Mouse (Mus musculus) stomach, postnatal 0 days (tissue): ENCODE results near the gene Slc6a9. TPM values are rescaled to one million over a fixed set of nuclear protein-coding genes. Genes with fewer than 3 reads are reported as not detected.

ENCODE experiments used
- ATAC-seq: fragments of 200-750 bp; cut with Nextera tagmentation; 2 replicates; pipeline ENCODE4 v1.8.0; 2017; ENCODE audit not compliant: low FRiP score, low TSS enrichment
- DNase-seq: peaks from one replicate; pipeline ENCODE4 v3.0.0-alpha.2; 2016; ENCODE audit warnings: low spot score
- H3K27ac ChIP-seq: fragments of 300-500 bp; sonication (generic); replicated peaks from 2 replicates; pipeline ENCODE4 v1.5.1; 2014; ENCODE audit warnings: mild to moderate bottlenecking, control low read depth
- H3K27me3 ChIP-seq: fragments of 300-500 bp; sonication (generic); 2 replicates; pipeline ENCODE4 v1.6.1; 2014; ENCODE audit warnings: low read length; ENCODE audit not compliant: control insufficient read depth, insufficient read depth
- H3K36me3 ChIP-seq: fragments of 300-500 bp; sonication (generic); 2 replicates; pipeline ENCODE4 v1.6.1; 2014; ENCODE audit warnings: low read length, mixed read lengths; ENCODE audit not compliant: control insufficient read depth, insufficient read depth
- H3K4me1 ChIP-seq: fragments of 300-500 bp; sonication (generic); replicated peaks from 2 replicates; pipeline ENCODE4 v1.6.1; 2014; ENCODE audit warnings: antibody characterized with exemption; ENCODE audit not compliant: control insufficient read depth, insufficient read depth
- H3K4me2 ChIP-seq: fragments of 300-500 bp; sonication (generic); replicated peaks from 2 replicates; pipeline ENCODE4 v1.6.1; 2014; ENCODE audit warnings: low read depth, mild to moderate bottlenecking, control low read depth, moderate library complexity
- H3K4me3 ChIP-seq: fragments of 300-500 bp; sonication (generic); 2 replicates; pipeline ENCODE4 v1.5.1; 2014; ENCODE audit warnings: low read depth, low read length, control low read depth
- H3K9ac ChIP-seq: fragments of 300-500 bp; sonication (generic); 2 replicates; pipeline ENCODE4 v1.6.1; 2014; ENCODE audit warnings: mild to moderate bottlenecking, low read length, control low read depth, mixed read lengths
- H3K9me3 ChIP-seq: fragments of 300-500 bp; sonication (generic); 2 replicates; pipeline ENCODE4 v1.6.1; 2016; ENCODE audit warnings: low read length; ENCODE audit not compliant: control insufficient read depth
- CTCF ChIP-seq: IDR thresholded peaks from 2 replicates; pipeline ENCODE4 v1.5.1; 2016; ENCODE audit warnings: antibody characterized with exemption, low read depth, mild to moderate bottlenecking, moderate library complexity
- EP300 ChIP-seq: optimal IDR thresholded peaks from 2 replicates; pipeline ENCODE3; 2016; ENCODE audit warnings: antibody characterized with exemption
- whole genome bisulfite sequencing: fragments of 180-500 bp; shearing (Covaris S2); extraction: QIAGEN DNeasy Blood & Tissue Kit; methylation state at CpG from one replicate; pipeline ENCODE4 v1.1.7; 2014; 5-methylcytosine and 5-hydroxymethylcytosine counted together
- polyA plus RNA-seq: library from polyadenylated mRNA; unstranded; fragments of >200 nt; fragmentation: Nextera tagmentation; extraction: Ambion mirVana; gene quantifications from 2 replicates; pipeline ENCODE4 v1.2.1, GENCODE M21; 2015

Gene Slc6a9
- polyA plus RNA-seq, 1 experiment from 2014 or later = 20.6 TPM

GRCm38 (mm10) chr4:117858794-117859193, 24.5 kb downstream of the Slc6a9 start:
- TF ChIP-seq CTCF = peak; percentile 81
- TF ChIP-seq EP300 = no peak
- Histone ChIP-seq H3K4me2 (no peak overlapping the region), H3K9me3 (no peaks in the 10 kb centered on the region), H3K9ac (no peak overlapping the region), H3K4me1 (no peaks in the 10 kb centered on the region), H3K36me3 (peaks cover 3% of the 10 kb centered on the region; the same call in 1 of the 2 replicates), H3K27me3 (no peaks in the 10 kb centered on the region), H3K4me3 (no peak overlapping the region), H3K27ac (no peak overlapping the region)
- ATAC-seq = peak; percentile 52
- WGBS = 82% methylated on average over 3 of the region's 3 CpGs
- peak; percentile 84 for DNase-seq

GRCm38 (mm10) chr4:117860570-117860969, 26.3 kb downstream of the Slc6a9 start:
- H3K27me3 ChIP-seq = no peaks in the 10 kb centered on the region
- TF ChIP-seq EP300 (no peak), CTCF (no peak)
- DNase-seq (no peak), ATAC-seq (no peak)
- peaks cover 5% of the 10 kb centered on the region; the same call in 1 of the 2 replicates for H3K36me3 ChIP-seq
- H3K27ac ChIP-seq = no peak overlapping the region
- no peaks in the 10 kb centered on the region for H3K4me1 ChIP-seq
- H3K9ac ChIP-seq = no peak overlapping the region
- H3K4me3 ChIP-seq = no peak overlapping the region
- WGBS = 76% methylated on average over 9 of the region's 9 CpGs
- H3K4me2 ChIP-seq = no peak overlapping the region
- no peaks in the 10 kb centered on the region for H3K9me3 ChIP-seq

DNA sequence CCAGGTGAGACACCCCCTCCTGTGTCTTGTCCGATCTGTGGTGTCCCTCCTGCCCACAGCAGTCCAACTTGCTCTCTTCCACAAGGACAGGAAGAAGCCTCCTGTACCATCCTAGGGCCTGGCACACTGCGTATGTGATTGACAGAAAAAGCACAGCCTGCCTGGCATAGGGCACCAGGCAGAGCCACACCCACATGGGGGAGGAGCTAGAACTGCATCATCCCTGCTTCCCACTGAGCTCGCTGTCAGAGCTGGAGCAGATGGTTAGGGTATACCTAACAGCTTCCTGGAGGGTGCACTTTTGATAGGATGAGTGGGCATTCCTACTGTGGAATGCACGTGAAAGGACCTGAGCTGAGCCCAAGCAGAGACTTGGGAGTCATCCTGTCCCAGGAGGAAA, 28.5 kb downstream of the Slc6a9 start:
- H3K4me1 ChIP-seq = no peaks in the 10 kb centered on the region
- DNase-seq (peak; percentile 43), ATAC-seq (peak; percentile 22; the same call in 1 of the 2 replicates)
- H3K9ac ChIP-seq = no peak overlapping the region; the same call in 1 of the 2 replicates
- no peaks in the 10 kb centered on the region for H3K27me3 ChIP-seq
- no peak overlapping the region for H3K4me3 ChIP-seq
- H3K4me2 ChIP-seq = no peak overlapping the region
- TF ChIP-seq CTCF (no peak), EP300 (no peak)
- peaks cover 2% of the 10 kb centered on the region; the same call in 1 of the 2 replicates for H3K36me3 ChIP-seq
- WGBS = 57% methylated on average over 4 of the region's 4 CpGs
- no peaks in the 10 kb centered on the region for H3K9me3 ChIP-seq
- H3K27ac ChIP-seq = no peak overlapping the region

- no peaks in the 10 kb centered on the region for H3K4me1 ChIP-seq
- no peak overlapping the region for H3K9ac ChIP-seq
- no peak overlapping the region for H3K27ac ChIP-seq
- H3K4me3 ChIP-seq = no peak overlapping the region
- TF ChIP-seq EP300 (no peak), CTCF (no peak)
- 36% methylated on average over 9 of the region's 9 CpGs for WGBS
- no peaks in the 10 kb centered on the region for H3K27me3 ChIP-seq
- peaks cover 2% of the 10 kb centered on the region; the same call in 1 of the 2 replicates for H3K36me3 ChIP-seq
- no peaks in the 10 kb centered on the region for H3K9me3 ChIP-seq
- DNase-seq (peak; percentile 81), ATAC-seq (peak; percentile 39)
- H3K4me2 ChIP-seq = no peak overlapping the region
Observed at GRCm38 (mm10) chr4:117866083-117866482, 31.8 kb downstream of the Slc6a9 start.

DNA sequence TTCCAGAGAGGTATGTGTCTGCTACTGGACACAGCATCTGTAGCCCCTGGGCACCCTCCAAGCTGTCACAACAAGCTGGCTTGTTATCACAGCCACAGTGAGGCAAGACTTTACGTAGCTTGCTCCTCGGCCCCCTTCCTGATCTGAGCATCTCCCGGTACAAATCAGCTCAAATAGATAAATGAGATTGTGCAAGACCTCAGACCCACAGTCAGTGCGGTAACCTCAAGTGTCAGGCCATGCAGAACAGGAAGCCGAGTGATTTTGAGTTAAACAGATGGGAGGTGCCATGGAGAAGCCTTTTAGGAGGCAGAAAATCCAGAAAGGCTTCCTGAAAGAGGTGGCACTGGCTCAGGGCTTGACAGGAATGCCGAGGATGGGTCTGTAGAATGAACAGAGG, 32.7 kb downstream of the Slc6a9 start:
- Histone ChIP-seq H3K4me3 (no peak overlapping the region), H3K27ac (no peak overlapping the region), H3K4me2 (no peak overlapping the region), H3K36me3 (peaks cover 2% of the 10 kb centered on the region; the same call in 1 of the 2 replicates), H3K27me3 (no peaks in the 10 kb centered on the region), H3K4me1 (no peaks in the 10 kb centered on the region), H3K9ac (no peak overlapping the region), H3K9me3 (no peaks in the 10 kb centered on the region)
- TF ChIP-seq EP300 (no peak), CTCF (no peak)
- no peak for ATAC-seq
- 67% methylated on average over 6 of the region's 6 CpGs for WGBS
- no peak for DNase-seq

- H3K9ac ChIP-seq = no peak overlapping the region
- H3K27ac ChIP-seq = no peak overlapping the region
- no peaks in the 10 kb centered on the region for H3K27me3 ChIP-seq
- WGBS = 20% methylated on average over 24 of the region's 24 CpGs
- peaks cover 2% of the 10 kb centered on the region; the same call in 1 of the 2 replicates for H3K36me3 ChIP-seq
- H3K4me1 ChIP-seq = no peaks in the 10 kb centered on the region
- TF ChIP-seq EP300 = no peak
- TF ChIP-seq CTCF = peak; percentile 81
- H3K9me3 ChIP-seq = no peaks in the 10 kb centered on the region
- H3K4me2 ChIP-seq = no peak overlapping the region
- ATAC-seq = no peak
- no peak overlapping the region for H3K4me3 ChIP-seq
- peak; percentile 73 for DNase-seq
Observed at GRCm38 (mm10) chr4:117867823-117868222, 33.5 kb downstream of the Slc6a9 start.
